Mouse (Mus musculus) MEL (cell line): ENCODE data around the gene Dock1. TPM values are rescaled to one million over a fixed set of nuclear protein-coding genes. Genes with fewer than 3 reads are reported as not detected.

Source experiments
- DNase-seq: peaks from one replicate; pipeline ENCODE4 v3.0.0; 2011; ENCODE audit warnings: low read depth, low spot score
- H3K27ac ChIP-seq: 2 replicates; pipeline ENCODE4 v1.5.1; 2012; ENCODE audit warnings: low read depth, mild to moderate bottlenecking, control low read depth, low read length, moderate library complexity; ENCODE audit not compliant: control insufficient read depth
- H3K27me3 ChIP-seq, 2 experiments: fragments of 150-350 bp in 1 of 2; sonication (generic) in 1 of 2; 2 replicates each; pipeline ENCODE4 v1.6.1; 2012; ENCODE audit warnings: low read length in 2 of 2, mild to moderate bottlenecking in 2 of 2, improper control_type of control experiment in 1 of 2, moderate library complexity in 1 of 2; ENCODE audit not compliant: insufficient read depth in 2 of 2, control insufficient read depth in 1 of 2
- H3K36me3 ChIP-seq, 2 experiments: 2 replicates each; pipeline ENCODE4 v1.6.1; 2012 to 2014; ENCODE audit warnings: low read length in 2 of 2, improper control_type of control experiment in 1 of 2, inconsistent platforms in 1 of 2, mild to moderate bottlenecking in 1 of 2; ENCODE audit not compliant: insufficient read depth in 2 of 2, control insufficient read depth in 1 of 2
- H3K4me1 ChIP-seq, 2 experiments: fragments of 150-350 bp in 1 of 2; sonication (generic) in 1 of 2; 2 replicates each; pipeline ENCODE4 v1.6.1; 2012; ENCODE audit warnings: low read length in 2 of 2, improper control_type of control experiment in 1 of 2, mild to moderate bottlenecking in 1 of 2; ENCODE audit not compliant: insufficient read depth in 2 of 2, control insufficient read depth in 1 of 2
- H3K4me3 ChIP-seq, 2 experiments: fragments of 150-350 bp in 1 of 2; sonication (generic) in 1 of 2; 2 replicates each; pipeline ENCODE4 v1.5.1; 2012; ENCODE audit warnings: low read depth in 2 of 2, low read length in 2 of 2, mild to moderate bottlenecking in 2 of 2, moderate library complexity in 2 of 2, control low read depth in 1 of 2, improper control_type of control experiment in 1 of 2; ENCODE audit not compliant: control insufficient read depth in 1 of 2, insufficient read depth in 1 of 2
- H3K79me2 ChIP-seq: 2 replicates; pipeline ENCODE4 v1.6.1; 2012; ENCODE audit warnings: mild to moderate bottlenecking, low read length, moderate library complexity; ENCODE audit not compliant: control insufficient read depth, poor library complexity, insufficient read depth
- H3K9ac ChIP-seq: 2 replicates; pipeline ENCODE4 v1.6.1; 2012; ENCODE audit warnings: low read depth, mild to moderate bottlenecking, control low read depth, low read length, moderate library complexity; ENCODE audit not compliant: control insufficient read depth, poor library complexity, severe bottlenecking
- H3K9me3 ChIP-seq: fragments of 150-350 bp; sonication (generic); replicated peaks from 2 replicates; pipeline ENCODE4 v1.6.1; 2012; ENCODE audit warnings: mild to moderate bottlenecking, low read length, improper control_type of control experiment, moderate library complexity; ENCODE audit not compliant: insufficient read depth
- CHD1 ChIP-seq: IDR thresholded peaks from 2 replicates; pipeline ENCODE4 v1.6.1; 2012; ENCODE audit warnings: low read depth, mild to moderate bottlenecking, inconsistent platforms, low read length, improper control_type of control experiment
- CHD2 ChIP-seq: IDR thresholded peaks from 2 replicates; pipeline ENCODE4 v1.6.1; 2011; ENCODE audit warnings: low read length, improper control_type of control experiment
- CTCF ChIP-seq, 3 experiments: IDR thresholded peaks in 2 of 3; conservative IDR thresholded peaks in 1 of 3; 2 replicates each; pipeline ENCODE4 v1.5.1; 2011 to 2012; ENCODE audit warnings: low read length in 3 of 3, low read depth in 2 of 3, mild to moderate bottlenecking in 2 of 3, improper control_type of control experiment in 1 of 3, inconsistent platforms in 1 of 3, mixed read lengths in 1 of 3, moderate library complexity in 1 of 3; ENCODE audit not compliant: control insufficient read depth in 1 of 3, insufficient read depth in 1 of 3, poor library complexity in 1 of 3, severe bottlenecking in 1 of 3
- E2F4 ChIP-seq: IDR thresholded peaks from 2 replicates; pipeline ENCODE4 v1.6.1; 2011; ENCODE audit warnings: low read depth, low read length, improper control_type of control experiment, borderline replicate concordance
- EP300 ChIP-seq, 2 experiments: IDR thresholded peaks; 2 replicates each; pipeline ENCODE4 v1.6.1; 2011; ENCODE audit warnings: improper control_type of control experiment in 2 of 2, low read length in 2 of 2, low read depth in 1 of 2, mild to moderate bottlenecking in 1 of 2
- ETS1 ChIP-seq: IDR thresholded peaks from 2 replicates; pipeline ENCODE4 v1.6.1; 2012; ENCODE audit warnings: low read depth, mild to moderate bottlenecking, inconsistent platforms, low read length, improper control_type of control experiment, moderate library complexity
- GABPA ChIP-seq: IDR thresholded peaks from 2 replicates; pipeline ENCODE4 v1.6.1; 2012; ENCODE audit warnings: low read depth, mild to moderate bottlenecking, inconsistent platforms, low read length, improper control_type of control experiment, moderate library complexity
- GATA1 ChIP-seq: IDR thresholded peaks from 2 replicates; pipeline ENCODE4 v1.6.1; 2011; ENCODE audit warnings: low read depth, low read length, improper control_type of control experiment
- HCFC1 ChIP-seq: IDR thresholded peaks from 2 replicates; pipeline ENCODE4 v1.6.1; 2012; ENCODE audit warnings: low read depth, mild to moderate bottlenecking, inconsistent platforms, low read length, improper control_type of control experiment, moderate library complexity
- JUND ChIP-seq: IDR thresholded peaks from 2 replicates; pipeline ENCODE4 v1.6.1; 2011; ENCODE audit warnings: low read depth, mild to moderate bottlenecking, improper control_type of control experiment, low read length
- KAT2A ChIP-seq: conservative IDR thresholded peaks from 2 replicates; pipeline ENCODE4 v1.6.1; 2012; ENCODE audit warnings: low read depth, low read length, improper control_type of control experiment, inconsistent platforms
- MAFK ChIP-seq: IDR thresholded peaks from 2 replicates; pipeline ENCODE4 v1.6.1; 2011; ENCODE audit warnings: low read depth, mild to moderate bottlenecking, low read length, improper control_type of control experiment, borderline replicate concordance
- MAX ChIP-seq: IDR thresholded peaks from 2 replicates; pipeline ENCODE4 v1.6.1; 2011; ENCODE audit warnings: low read length, improper control_type of control experiment
- MAZ ChIP-seq: IDR thresholded peaks from 2 replicates; pipeline ENCODE4 v1.6.1; 2012; ENCODE audit warnings: low read depth, mild to moderate bottlenecking, inconsistent platforms, low read length, improper control_type of control experiment
- MXI1 ChIP-seq: IDR thresholded peaks from 2 replicates; pipeline ENCODE4 v1.6.1; 2011; ENCODE audit warnings: mild to moderate bottlenecking, low read depth, low read length, improper control_type of control experiment
- NELFE ChIP-seq: IDR thresholded peaks from 2 replicates; pipeline ENCODE4 v1.6.1; 2011; ENCODE audit warnings: low read depth, low read length, improper control_type of control experiment
- NRF1 ChIP-seq: IDR thresholded peaks from 2 replicates; pipeline ENCODE4 v1.6.1; 2014; ENCODE audit warnings: low read depth, mild to moderate bottlenecking, inconsistent platforms, low read length, improper control_type of control experiment, moderate library complexity; ENCODE audit not compliant: poor library complexity, insufficient read depth, severe bottlenecking
- POLR2A ChIP-seq, 2 experiments: IDR thresholded peaks; 2 replicates each; pipeline ENCODE4 v1.6.1; 2011 to 2012; ENCODE audit warnings: low read length in 2 of 2, mild to moderate bottlenecking in 2 of 2, control low read depth in 1 of 2, improper control_type of control experiment in 1 of 2, low read depth in 1 of 2, moderate library complexity in 1 of 2; ENCODE audit not compliant: control insufficient read depth in 1 of 2, insufficient read depth in 1 of 2, poor library complexity in 1 of 2
- POLR2AphosphoS5 ChIP-seq: IDR thresholded peaks from 2 replicates; pipeline ENCODE4 v1.6.1; 2012; ENCODE audit warnings: low read depth, borderline replicate concordance, mild to moderate bottlenecking, inconsistent platforms, low read length, moderate library complexity, mixed read lengths
- RAD21 ChIP-seq: IDR thresholded peaks from 2 replicates; pipeline ENCODE4 v1.6.1; 2011; ENCODE audit warnings: mild to moderate bottlenecking, low read depth, low read length, improper control_type of control experiment
- RCOR1 ChIP-seq: IDR thresholded peaks from 2 replicates; pipeline ENCODE4 v1.6.1; 2012; ENCODE audit warnings: low read depth, mild to moderate bottlenecking, inconsistent platforms, low read length, improper control_type of control experiment
- SIN3A ChIP-seq: IDR thresholded peaks from 2 replicates; pipeline ENCODE4 v1.6.1; 2012; ENCODE audit warnings: low read length, improper control_type of control experiment, inconsistent platforms
- SMC3 ChIP-seq: IDR thresholded peaks from 2 replicates; pipeline ENCODE4 v1.6.1; 2011; ENCODE audit warnings: low read depth, low read length, improper control_type of control experiment
- TAL1 ChIP-seq: IDR thresholded peaks from 2 replicates; pipeline ENCODE4 v1.6.1; 2012; ENCODE audit warnings: mild to moderate bottlenecking, inconsistent platforms, low read length, moderate library complexity, mixed read lengths
- TBP ChIP-seq: IDR thresholded peaks from 2 replicates; pipeline ENCODE4 v1.8.0; 2011; ENCODE audit warnings: low read depth, low read length, improper control_type of control experiment
- TCF12 ChIP-seq: IDR thresholded peaks from 2 replicates; pipeline ENCODE4 v1.6.1; 2014; ENCODE audit warnings: low read depth, mild to moderate bottlenecking, inconsistent platforms, low read length, improper control_type of control experiment, moderate library complexity
- UBTF ChIP-seq: IDR thresholded peaks from 2 replicates; pipeline ENCODE4 v1.6.1; 2012; ENCODE audit warnings: low read depth, mild to moderate bottlenecking, inconsistent platforms, low read length, improper control_type of control experiment, moderate library complexity, borderline replicate concordance; ENCODE audit not compliant: insufficient read depth
- USF1 ChIP-seq: IDR thresholded peaks from 2 replicates; pipeline ENCODE4 v1.6.1; 2014; ENCODE audit warnings: low read depth, mild to moderate bottlenecking, inconsistent platforms, low read length, improper control_type of control experiment, moderate library complexity
- USF2 ChIP-seq, 2 experiments: IDR thresholded peaks; 2 replicates each; pipeline ENCODE4 v1.6.1; 2011 to 2012; ENCODE audit warnings: improper control_type of control experiment in 2 of 2, low read length in 2 of 2, borderline replicate concordance in 1 of 2, inconsistent platforms in 1 of 2, low read depth in 1 of 2, mild to moderate bottlenecking in 1 of 2; ENCODE audit not compliant: insufficient read depth in 1 of 2
- ZC3H11A ChIP-seq: IDR thresholded peaks from 2 replicates; pipeline ENCODE4 v1.6.1; 2012; ENCODE audit warnings: low read depth, mild to moderate bottlenecking, inconsistent platforms, low read length, improper control_type of control experiment
- ZKSCAN1 ChIP-seq: IDR thresholded peaks from 2 replicates; pipeline ENCODE4 v1.6.1; 2012; ENCODE audit warnings: low read depth, mild to moderate bottlenecking, inconsistent platforms, low read length, improper control_type of control experiment, moderate library complexity
- ZNF384 ChIP-seq: IDR thresholded peaks from 2 replicates; pipeline ENCODE4 v1.6.1; 2012; ENCODE audit warnings: low read depth, mild to moderate bottlenecking, inconsistent platforms, low read length, improper control_type of control experiment
- polyA plus RNA-seq, 2 experiments: library from polyadenylated mRNA; stranded (reverse) in 1 of 2; unstranded in 1 of 2; fragments of >175 nt in 1 of 2; fragments of >200 nt in 1 of 2; gene quantifications; 2 replicates each; pipeline versions ENCODE4 v1.2.1 to v1.2.4; 2012; ENCODE audit warnings: low replicate concordance in 2 of 2, low read depth in 1 of 2; ENCODE audit not compliant: insufficient read length in 2 of 2, insufficient read depth in 1 of 2, missing spikeins in 1 of 2
- total RNA-seq: library from RNA; depleted of rRNA; stranded (reverse); fragments of 300-350 nt; gene quantifications from 2 replicates; pipeline ENCODE4 v1.2.3, GENCODE M21; 2012

Dock1 gene
- total and polyA plus RNA-seq, 3 experiments: not detected

DNA sequence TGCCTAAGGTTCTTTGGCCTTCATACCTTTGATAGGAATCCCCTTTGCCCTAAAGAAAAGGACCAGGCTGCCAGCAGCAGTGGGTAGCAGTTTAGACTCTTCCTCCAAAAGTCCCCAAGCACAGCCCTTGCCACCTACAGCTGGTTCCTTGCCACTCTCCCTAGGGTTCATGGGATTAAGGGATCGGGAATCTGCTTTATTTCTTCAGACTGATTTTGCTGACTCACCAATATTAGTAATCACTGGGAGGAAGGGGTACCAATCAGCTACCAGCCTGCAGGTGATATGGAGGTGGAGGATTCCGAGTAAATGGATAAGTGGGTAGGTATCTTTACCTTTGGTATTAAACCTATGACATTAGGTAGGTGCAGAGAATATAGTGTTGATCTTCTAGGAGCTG is 340.5 kb downstream of the Dock1 start:
- Histone ChIP-seq H3K4me3 (no peak overlapping the region), H3K9ac (no peak overlapping the region), H3K27ac (no peak overlapping the region), H3K4me1 (no peaks in the 10 kb centered on the region), H3K27me3 (no peaks in the 10 kb centered on the region), H3K36me3 (no peaks in the 10 kb centered on the region), H3K79me2 (no peaks in the 10 kb centered on the region), H3K9me3 (no peaks in the 10 kb centered on the region)
- DNase-seq: no peak
- TF ChIP-seq KAT2A: no peak
- no peak for TF ChIP-seq TCF12
- TF ChIP-seq CHD2: no peak
- TF ChIP-seq MXI1: no peak
- no peak for TF ChIP-seq UBTF
- TF ChIP-seq RAD21: no peak
- TF ChIP-seq ZKSCAN1: no peak
- no peak for TF ChIP-seq CHD1
- no peak for TF ChIP-seq POLR2AphosphoS5
- no peak for TF ChIP-seq RCOR1
- no peak for TF ChIP-seq USF1
- TF ChIP-seq MAX: no peak
- no peak for TF ChIP-seq NELFE
- TF ChIP-seq SMC3: no peak
- TF ChIP-seq TBP: no peak
- TF ChIP-seq TAL1: no peak
- no peak for TF ChIP-seq USF2 (IDR thresholded peaks at IDR 0.05; ENCODE audit: borderline replicate concordance in 1 of 2, insufficient read depth in 1 of 2, low read depth in 1 of 2, low read length in 2 of 2)
- no peak for TF ChIP-seq NRF1
- TF ChIP-seq EP300 (IDR thresholded peaks at IDR 0.05; ENCODE audit: low read depth in 1 of 2, low read length in 2 of 2): no peak
- TF ChIP-seq GATA1: no peak

DNA sequence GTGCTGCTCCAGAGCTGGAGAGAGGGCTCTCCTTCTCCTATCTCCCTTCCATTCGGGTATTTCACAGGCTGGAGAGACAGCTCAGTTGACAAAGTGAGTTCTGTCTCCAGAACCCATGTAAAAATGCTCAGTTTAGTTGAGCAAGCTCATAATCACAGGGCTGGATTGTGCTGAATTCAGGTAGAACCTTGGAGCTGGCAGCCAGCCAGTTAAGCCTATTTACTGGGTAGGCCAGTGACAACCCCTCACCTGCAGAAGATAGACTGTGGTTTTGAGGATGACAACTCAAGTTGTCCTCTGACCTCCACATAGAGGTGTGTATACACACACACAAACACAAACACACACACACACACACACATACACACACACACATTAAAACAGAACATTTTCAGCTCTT is 347.1 kb downstream of the Dock1 start:
- H3K4me3 ChIP-seq: no peak overlapping the region
- no peak for TF ChIP-seq JUND
- no peak for TF ChIP-seq ZC3H11A
- TF ChIP-seq CTCF (IDR thresholded peaks at IDR 0.05 in 2 of 3, conservative IDR thresholded peaks at IDR 0.05 in 1 of 3; ENCODE audit: control insufficient read depth in 1 of 3, insufficient read depth in 1 of 3, low read depth in 2 of 3, low read length in 3 of 3, poor library complexity in 1 of 3, severe bottlenecking in 1 of 3): no peak
- TF ChIP-seq ETS1: no peak
- no peak for TF ChIP-seq GABPA
- TF ChIP-seq NRF1: no peak
- no peak for TF ChIP-seq TBP
- TF ChIP-seq HCFC1: no peak
- TF ChIP-seq MAFK: no peak
- no peak for TF ChIP-seq SMC3
- no peak for TF ChIP-seq USF1
- TF ChIP-seq E2F4: no peak
- no peak for TF ChIP-seq EP300 (IDR thresholded peaks at IDR 0.05; ENCODE audit: low read depth in 1 of 2, low read length in 2 of 2)
- no peak for TF ChIP-seq CHD1
- TF ChIP-seq SIN3A: no peak
- no peak for TF ChIP-seq GATA1
- TF ChIP-seq MAZ: no peak
- no peak for TF ChIP-seq KAT2A
- TF ChIP-seq POLR2A (IDR thresholded peaks at IDR 0.05; ENCODE audit: control insufficient read depth in 1 of 2, insufficient read depth in 1 of 2, low read depth in 1 of 2, low read length in 2 of 2, poor library complexity in 1 of 2): no peak
- no peak for TF ChIP-seq ZNF384
- DNase-seq: no peak
- no peaks in the 10 kb centered on the region for H3K27me3 ChIP-seq
- H3K9ac ChIP-seq: no peak overlapping the region
- no peaks in the 10 kb centered on the region for H3K9me3 ChIP-seq
- H3K4me1 ChIP-seq: no peaks in the 10 kb centered on the region
- H3K79me2 ChIP-seq: no peaks in the 10 kb centered on the region
- no peak overlapping the region for H3K27ac ChIP-seq
- no peaks in the 10 kb centered on the region for H3K36me3 ChIP-seq
